Comparison of ENCODE assay signal across 8 mouse cellular contexts in the genomic region with DNA sequence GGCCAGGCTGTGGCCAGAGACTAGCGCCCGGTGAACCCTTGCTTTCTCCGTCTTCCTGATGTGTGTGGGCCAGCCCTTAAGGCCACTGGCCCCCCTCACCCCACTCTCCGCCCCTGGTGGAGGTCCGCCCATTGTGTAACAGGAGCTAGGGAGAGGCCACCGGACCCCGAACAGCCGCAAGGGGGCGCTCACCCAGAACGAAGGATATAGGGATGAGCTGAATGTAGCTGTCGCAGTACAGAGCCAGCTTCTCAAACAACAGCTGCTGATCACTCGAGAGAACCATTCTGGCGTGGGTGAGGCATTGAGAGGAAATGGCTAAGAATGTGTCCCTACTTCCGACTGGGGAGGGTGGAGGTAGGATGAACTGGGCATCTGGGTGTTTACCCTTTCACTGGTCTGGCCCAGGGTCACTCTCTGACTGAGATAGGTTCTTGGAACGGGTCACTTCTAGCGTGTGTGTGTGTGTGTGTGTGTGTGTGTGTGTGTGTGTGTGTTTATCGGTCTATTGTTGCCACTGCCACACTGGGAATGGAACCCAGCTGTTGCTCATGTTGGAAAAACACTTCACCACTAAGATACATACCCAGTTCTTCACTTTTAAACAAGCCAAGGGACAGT. TPM values are rescaled to one million over a fixed set of nuclear protein-coding genes. Genes with fewer than 3 reads are reported as not detected.
DNase-seq lines count a peak whose midpoint lies in the region; ATAC-seq lines count a peak whose summit lies in the region.

No protein-coding gene starts in this region.

- H3K27me3 ChIP-seq in embryonic facial prominence, embryonic 11.5 days (ENCODE audit: control insufficient read depth, insufficient read depth, low read length), result no peaks in the 10 kb centered on the region
- no peaks in the 10 kb centered on the region for H3K27me3 ChIP-seq in limb, embryonic 10.5 days (ENCODE audit: low read depth, poor library complexity, severe bottlenecking)
- H3K27me3 ChIP-seq in midbrain, embryonic 12.5 days, result peaks cover 6% of the 10 kb centered on the region; the same call in 1 of the 2 replicates

- no peaks in the 10 kb centered on the region for H3K9me3 ChIP-seq in embryonic facial prominence, embryonic 11.5 days (replicated peaks; ENCODE audit: control insufficient read depth, low read length)
- H3K9me3 ChIP-seq in limb, embryonic 10.5 days (replicated peaks), result no peaks in the 10 kb centered on the region
- no peaks in the 10 kb centered on the region for H3K9me3 ChIP-seq in midbrain, embryonic 12.5 days

- DNase-seq in adrenal gland, postnatal 14 days, result peak; percentile 97
- DNase-seq in embryonic facial prominence, embryonic 11.5 days (ENCODE audit: low spot score), result peak; percentile 93
- DNase-seq in heart, adult 11 months, result peak; percentile 99
- DNase-seq in kidney, adult 11 months, result peak; percentile 82
- DNase-seq in limb, embryonic 10.5 days (ENCODE audit: low spot score), result peak; percentile 97
- DNase-seq in skeletal muscle tissue, adult 2 months (ENCODE audit: low read depth, low spot score), result peak; percentile 81
- DNase-seq in MN1 (ENCODE audit: low spot score), result no peak

- no peaks in the 10 kb centered on the region for H3K36me3 ChIP-seq in embryonic facial prominence, embryonic 11.5 days (replicated peaks; ENCODE audit: control insufficient read depth, insufficient read depth, low read depth, low read length)
- H3K36me3 ChIP-seq in limb, embryonic 10.5 days, result no peaks in the 10 kb centered on the region
- H3K36me3 ChIP-seq in midbrain, embryonic 12.5 days, result no peaks in the 10 kb centered on the region

- H3K9ac ChIP-seq in embryonic facial prominence, embryonic 11.5 days (replicated peaks; ENCODE audit: low read length), result peak overlapping the region; percentile 48
- peak overlapping the region; percentile 39 for H3K9ac ChIP-seq in midbrain, embryonic 12.5 days (replicated peaks)

- ATAC-seq in embryonic facial prominence, embryonic 11.5 days (replicated peaks; ENCODE audit: insufficient number of reproducible peaks, low FRiP score, low TSS enrichment, low read depth), result peak; percentile 89
- ATAC-seq in midbrain, embryonic 12.5 days (ENCODE audit: low FRiP score, low read depth), result peak; percentile 87

- H3K27ac ChIP-seq in embryonic facial prominence, embryonic 11.5 days (replicated peaks; ENCODE audit: low read depth, low read length), result no peak overlapping the region
- H3K27ac ChIP-seq in limb, embryonic 10.5 days, result peak overlapping the region; percentile 79
- 0 out of 2 replicates have a peak overlapping the region, but pooled peaks have one; percentile 2 for H3K27ac ChIP-seq in midbrain, embryonic 12.5 days (replicated peaks)

- 7% methylated on average over 17 of the region's 17 CpGs for WGBS in embryonic facial prominence, embryonic 11.5 days
- WGBS in limb, embryonic 10.5 days, result 8% methylated on average over 17 of the region's 17 CpGs
- 7% methylated on average over 16 of the region's 17 CpGs for WGBS in midbrain, embryonic 12.5 days

- peak overlapping the region; percentile 33 for H3K4me2 ChIP-seq in embryonic facial prominence, embryonic 11.5 days (ENCODE audit: low read depth, low read length)
- H3K4me2 ChIP-seq in midbrain, embryonic 12.5 days (replicated peaks), result peak overlapping the region; percentile 54

- H3K4me1 ChIP-seq in embryonic facial prominence, embryonic 11.5 days (ENCODE audit: control insufficient read depth, insufficient read depth, low read length), result no peaks in the 10 kb centered on the region
- H3K4me1 ChIP-seq in limb, embryonic 10.5 days, result peaks cover 13% of the 10 kb centered on the region
- H3K4me1 ChIP-seq in midbrain, embryonic 12.5 days, result peaks cover 10% of the 10 kb centered on the region; the same call in 1 of the 2 replicates

- peak overlapping the region; percentile 13 for H3K4me3 ChIP-seq in embryonic facial prominence, embryonic 11.5 days (ENCODE audit: low read depth, low read length)
- peak overlapping the region; percentile 48 for H3K4me3 ChIP-seq in limb, embryonic 10.5 days
- H3K4me3 ChIP-seq in midbrain, embryonic 12.5 days, result peak overlapping the region; percentile 31

RNA-seq across cellular contexts. Expression of a gene that starts 8.3 kb away (rescaled TPM):
- 0.19 TPM in 1 of 2 replicates, not detected in the other for total RNA-seq in adrenal gland, postnatal 14 days (2021)
- 1.7 and 1.9 TPM in 2 replicates for polyA plus RNA-seq in embryonic facial prominence, embryonic 11.5 days (2014; fragmentation: Nextera tagmentation; extraction: Ambion mirVana)
- polyA plus RNA-seq in limb, embryonic 10.5 days (2016; fragmentation: Nextera tagmentation; extraction: Ambion mirVana), result 2.3 TPM in 2 replicates
- 1.1 TPM in 2 replicates for polyA plus RNA-seq in midbrain, embryonic 12.5 days (2016; fragmentation: Nextera tagmentation; extraction: Ambion mirVana)

RNA-seq across cellular contexts. Expression of a gene that starts 8.3 kb away (rescaled TPM):
- total RNA-seq in adrenal gland, postnatal 14 days (2021), result 9.7 and 10.1 TPM in 2 replicates
- 53.8 and 56.4 TPM in 2 replicates for polyA plus RNA-seq in embryonic facial prominence, embryonic 11.5 days (2014; fragmentation: Nextera tagmentation; extraction: Ambion mirVana)
- polyA plus RNA-seq in limb, embryonic 10.5 days (2016; fragmentation: Nextera tagmentation; extraction: Ambion mirVana), result 39.2 and 41.5 TPM in 2 replicates
- 28.2 and 34.2 TPM in 2 replicates for polyA plus RNA-seq in midbrain, embryonic 12.5 days (2016; fragmentation: Nextera tagmentation; extraction: Ambion mirVana)

RNA-seq across cellular contexts. Expression of a gene that starts 12.7 kb away (rescaled TPM):
- total RNA-seq in adrenal gland, postnatal 14 days (2021), result 2,322 and 2,352 TPM in 2 replicates
- polyA plus RNA-seq in embryonic facial prominence, embryonic 11.5 days (2014; fragmentation: Nextera tagmentation; extraction: Ambion mirVana), result 1,303 and 1,312 TPM in 2 replicates
- 1,175 and 1,229 TPM in 2 replicates for polyA plus RNA-seq in limb, embryonic 10.5 days (2016; fragmentation: Nextera tagmentation; extraction: Ambion mirVana)
- 1,351 and 1,421 TPM in 2 replicates for polyA plus RNA-seq in midbrain, embryonic 12.5 days (2016; fragmentation: Nextera tagmentation; extraction: Ambion mirVana)

RNA-seq across cellular contexts. Expression of a gene that starts 48.2 kb away (rescaled TPM):
- total RNA-seq in adrenal gland, postnatal 14 days (2021), result 11.3 and 14.0 TPM in 2 replicates
- 3.7 TPM in 2 replicates for polyA plus RNA-seq in embryonic facial prominence, embryonic 11.5 days (2014; fragmentation: Nextera tagmentation; extraction: Ambion mirVana)
- polyA plus RNA-seq in limb, embryonic 10.5 days (2016; fragmentation: Nextera tagmentation; extraction: Ambion mirVana), result 2.4 and 3.2 TPM in 2 replicates
- 9.6 and 10.7 TPM in 2 replicates for polyA plus RNA-seq in midbrain, embryonic 12.5 days (2016; fragmentation: Nextera tagmentation; extraction: Ambion mirVana)
